Mouse (Mus musculus) olfactory bulb, adult 2 months (tissue): ENCODE measurements at regions not wholly inside any gene's neighbourhood (a gene's known extent, or its start where the extent isn't known, plus 50 kb on each side); places are given as distances from the start of the nearest gene placed in this dataset.

ENCODE experiments used
- H3K27ac ChIP-seq: fragments of 200-500 bp; 2 replicates; pipeline ENCODE4 v1.5.1; 2012; ENCODE audit warnings: low read depth, low read length; ENCODE audit not compliant: insufficient read depth
- H3K4me1 ChIP-seq: fragments of 200-500 bp; 2 replicates; pipeline ENCODE4 v1.6.1; 2012; ENCODE audit warnings: low read length; ENCODE audit not compliant: control insufficient read depth, insufficient read depth
- H3K4me3 ChIP-seq: fragments of 200-500 bp; 2 replicates; pipeline ENCODE4 v1.5.1; 2012; ENCODE audit warnings: mild to moderate bottlenecking, low read depth, low read length, moderate library complexity; ENCODE audit not compliant: insufficient read depth
- CTCF ChIP-seq: fragments of 200-500 bp; IDR thresholded peaks from 2 replicates; pipeline ENCODE4 v1.5.1; 2012; ENCODE audit warnings: low read depth, mild to moderate bottlenecking, low read length, moderate library complexity; ENCODE audit not compliant: insufficient read depth
- POLR2A ChIP-seq: fragments of 200-500 bp; IDR thresholded peaks from 2 replicates; pipeline ENCODE4 v1.6.1; 2012; ENCODE audit warnings: mild to moderate bottlenecking, low read depth, low read length, moderate library complexity; ENCODE audit not compliant: insufficient read depth
- WGBS: fragments of 180-500 bp; shearing (Covaris S2); methylation state at CpG from one replicate; pipeline ENCODE4 v1.1.7; 2018; 5-methylcytosine and 5-hydroxymethylcytosine counted together

GRCm38 (mm10) chr1:155041592-155041991 lies 57.8 kb downstream of the Ier5 start:
- Histone ChIP-seq H3K4me1 (peaks cover 10% of the 10 kb centered on the region), H3K27ac (no peak overlapping the region), H3K4me3 (no peak overlapping the region)
- WGBS: 58% methylated on average over 5 of the region's 5 CpGs
- TF ChIP-seq CTCF (no peak), POLR2A (no peak)

GRCm38 (mm10) chr1:155040939-155041371 lies 58.5 kb downstream of the Ier5 start:
- H3K27ac ChIP-seq: peak overlapping the region; percentile 29
- TF ChIP-seq CTCF (no peak), POLR2A (no peak)
- 60% methylated on average over 1 of the region's 1 CpGs for WGBS

GRCm38 (mm10) chr1:155040086-155040726 lies 59.2 kb downstream of the Ier5 start:
- TF ChIP-seq POLR2A: no peak
- no peak for TF ChIP-seq CTCF
- no peak overlapping the region for H3K4me3 ChIP-seq
- peaks cover 10% of the 10 kb centered on the region for H3K4me1 ChIP-seq
- H3K27ac ChIP-seq: peak overlapping the region; percentile 48; the same call in 1 of the 2 replicates
- 42% methylated on average over 9 of the region's 9 CpGs for WGBS

More at GRCm38 (mm10) chr1:155040939-155041371, 58.5 kb downstream of the Ier5 start:
- Histone ChIP-seq H3K4me1 (peaks cover 10% of the 10 kb centered on the region), H3K4me3 (no peak overlapping the region)

GRCm38 (mm10) chr1:155038631-155039625 lies 60.5 kb downstream of the Ier5 start:
- no peak for TF ChIP-seq POLR2A
- no peak for TF ChIP-seq CTCF
- no peak overlapping the region for H3K4me3 ChIP-seq
- H3K27ac ChIP-seq: no peak overlapping the region; the same call in 1 of the 2 replicates
- H3K4me1 ChIP-seq: peaks cover 10% of the 10 kb centered on the region
- 66% methylated on average over 11 of the region's 11 CpGs for WGBS

DNA sequence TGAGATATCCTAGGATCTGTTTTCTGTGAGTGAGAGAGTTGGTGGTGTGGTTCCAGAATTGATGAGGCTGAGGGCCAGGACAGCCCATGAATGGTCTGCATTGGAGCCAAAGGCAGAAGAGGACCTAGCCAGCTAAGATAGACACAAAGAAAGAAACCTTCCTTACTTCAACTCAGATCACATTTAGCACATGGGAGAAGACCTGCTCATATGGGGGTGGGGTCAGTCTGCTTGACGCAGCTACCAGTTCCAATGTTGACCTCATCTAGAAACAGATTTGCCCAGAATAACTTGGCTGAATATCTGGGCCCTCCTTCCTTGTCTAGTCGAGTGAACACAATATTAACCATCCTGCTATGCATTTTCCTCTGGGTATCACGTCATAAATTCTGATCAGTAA lies 62.0 kb downstream of the Ier5 start:
- H3K4me3 ChIP-seq: no peak overlapping the region
- WGBS: 76% methylated on average over 3 of the region's 3 CpGs
- no peak overlapping the region for H3K27ac ChIP-seq
- TF ChIP-seq CTCF (no peak), POLR2A (no peak)
- peaks cover 10% of the 10 kb centered on the region for H3K4me1 ChIP-seq

- no peak for TF ChIP-seq POLR2A
- TF ChIP-seq CTCF: no peak
- Histone ChIP-seq H3K4me3 (no peak overlapping the region), H3K4me1 (peaks cover 20% of the 10 kb centered on the region), H3K27ac (no peak overlapping the region)
- WGBS: 57% methylated on average over 9 of the region's 9 CpGs
Measured at GRCm38 (mm10) chr1:155030908-155031307, 68.5 kb downstream of the Ier5 start.

DNA sequence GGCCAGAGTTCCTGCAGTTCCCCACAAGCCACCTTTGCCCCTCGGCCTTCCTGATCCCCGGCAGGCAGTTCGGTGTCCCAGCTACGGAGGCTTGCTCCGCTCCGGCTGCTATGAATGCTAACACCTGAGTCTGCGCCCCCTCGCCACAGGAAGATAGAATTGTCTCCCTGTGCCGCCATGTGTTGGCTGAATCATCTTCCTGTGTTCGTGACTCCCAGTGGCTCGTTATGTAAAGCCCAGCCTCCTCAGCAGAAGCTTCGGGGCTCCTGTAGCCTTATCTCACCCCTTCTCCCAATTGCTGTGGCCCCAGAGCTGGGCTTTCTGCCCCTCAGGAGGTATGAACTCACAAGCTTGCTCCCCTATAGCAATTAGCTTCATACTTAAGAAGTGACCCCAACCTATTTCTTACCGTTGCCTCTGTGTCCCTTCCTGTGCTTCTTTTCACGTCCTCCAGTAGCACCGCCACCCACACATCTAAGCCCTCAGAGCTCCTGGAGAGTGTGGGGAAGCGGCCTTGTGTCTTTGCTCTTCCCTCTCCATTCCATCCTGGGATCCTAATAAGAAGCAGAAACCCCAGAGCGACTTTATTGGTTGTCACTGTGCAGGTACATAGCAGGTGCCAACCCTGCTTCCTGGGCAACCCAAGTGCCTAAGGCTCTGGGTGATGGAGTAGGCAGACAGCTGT lies 70.1 kb downstream of the Ier5 start:
- whole genome bisulfite sequencing: 59% methylated on average over 17 of the region's 17 CpGs
- H3K4me1 ChIP-seq: peaks cover 20% of the 10 kb centered on the region
- H3K27ac ChIP-seq: no peak overlapping the region
- peak overlapping the region; percentile 4; the same call in 1 of the 2 replicates for H3K4me3 ChIP-seq
- no peak for TF ChIP-seq CTCF
- TF ChIP-seq POLR2A: no peak

DNA sequence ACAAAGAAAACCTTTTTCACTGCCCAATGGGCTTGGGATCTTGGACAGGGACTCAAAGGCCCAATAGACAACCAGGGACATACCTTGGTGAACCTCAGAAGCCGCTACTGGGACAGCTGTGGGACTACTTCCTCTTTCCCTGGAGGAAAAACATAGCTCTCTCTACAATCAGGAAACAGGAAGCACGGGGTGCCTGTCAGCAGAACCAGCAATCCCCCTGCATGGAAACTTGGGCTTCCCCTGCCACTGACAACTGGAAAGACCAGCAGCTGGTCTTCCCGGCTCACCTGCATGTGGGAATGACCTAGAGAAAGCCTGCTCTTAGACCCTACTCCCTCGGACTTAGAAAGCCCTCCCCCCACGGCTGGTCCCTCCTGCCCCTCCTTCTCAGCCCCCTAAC lies 70.7 kb downstream of the Ier5 start:
- TF ChIP-seq CTCF: no peak
- TF ChIP-seq POLR2A: no peak
- no peak overlapping the region for H3K27ac ChIP-seq
- 68% methylated on average over 5 of the region's 5 CpGs for WGBS

More for the DNA sequence above, 70.7 kb downstream of the Ier5 start:
- Histone ChIP-seq H3K4me3 (no peak overlapping the region), H3K4me1 (peaks cover 20% of the 10 kb centered on the region)
